Mouse (Mus musculus) midbrain, embryonic 15.5 days (tissue): ENCODE data around the gene Syne2. TPM values are rescaled to one million over a fixed set of nuclear protein-coding genes. Genes with fewer than 3 reads are reported as not detected.

ENCODE experiments used
- ATAC-seq: fragments of 200-750 bp; cut with Nextera tagmentation; replicated peaks from 2 replicates; pipeline ENCODE4 v1.8.0; 2017; ENCODE audit warnings: moderate TSS enrichment
- H3K27ac ChIP-seq: fragments of 300-500 bp; sonication (generic); 2 replicates; pipeline ENCODE4 v1.5.1; 2015; ENCODE audit warnings: mild to moderate bottlenecking, inconsistent platforms
- H3K27me3 ChIP-seq: fragments of 300-500 bp; sonication (generic); replicated peaks from 2 replicates; pipeline ENCODE4 v1.6.1; 2015; ENCODE audit warnings: inconsistent platforms
- H3K36me3 ChIP-seq: fragments of 300-500 bp; sonication (generic); replicated peaks from 2 replicates; pipeline ENCODE4 v1.6.1; 2015; ENCODE audit warnings: inconsistent platforms
- H3K4me1 ChIP-seq: fragments of 300-500 bp; sonication (generic); 2 replicates; pipeline ENCODE4 v1.6.1; 2015; ENCODE audit warnings: inconsistent platforms
- H3K4me2 ChIP-seq: fragments of 300-500 bp; sonication (generic); 2 replicates; pipeline ENCODE4 v1.6.1; 2015; ENCODE audit warnings: inconsistent platforms, mild to moderate bottlenecking, moderate library complexity
- H3K4me3 ChIP-seq: fragments of 300-500 bp; sonication (generic); 2 replicates; pipeline ENCODE4 v1.5.1; 2015; ENCODE audit warnings: mild to moderate bottlenecking, inconsistent platforms
- H3K9ac ChIP-seq: fragments of 300-500 bp; sonication (generic); 2 replicates; pipeline ENCODE4 v1.6.1; 2015; ENCODE audit warnings: mild to moderate bottlenecking, inconsistent platforms
- H3K9me3 ChIP-seq: fragments of 300-500 bp; sonication (generic); 2 replicates; pipeline ENCODE4 v1.6.1; 2016; ENCODE audit warnings: inconsistent platforms
- WGBS: fragments of 180-500 bp; shearing (Covaris S2); methylation state at CpG from one replicate; pipeline ENCODE4 v1.1.7; 2015; ENCODE audit warnings: mixed read lengths; 5-methylcytosine and 5-hydroxymethylcytosine counted together
- polyA plus RNA-seq: library from polyadenylated mRNA; unstranded; fragments of >200 nt; fragmentation: Nextera tagmentation; extraction: Ambion mirVana; gene quantifications from 2 replicates; pipeline ENCODE4 v1.2.1, GENCODE M21; 2015

Gene Syne2
- polyA plus RNA-seq, 1 experiment from 2014 or later, result 56.0 TPM

DNA sequence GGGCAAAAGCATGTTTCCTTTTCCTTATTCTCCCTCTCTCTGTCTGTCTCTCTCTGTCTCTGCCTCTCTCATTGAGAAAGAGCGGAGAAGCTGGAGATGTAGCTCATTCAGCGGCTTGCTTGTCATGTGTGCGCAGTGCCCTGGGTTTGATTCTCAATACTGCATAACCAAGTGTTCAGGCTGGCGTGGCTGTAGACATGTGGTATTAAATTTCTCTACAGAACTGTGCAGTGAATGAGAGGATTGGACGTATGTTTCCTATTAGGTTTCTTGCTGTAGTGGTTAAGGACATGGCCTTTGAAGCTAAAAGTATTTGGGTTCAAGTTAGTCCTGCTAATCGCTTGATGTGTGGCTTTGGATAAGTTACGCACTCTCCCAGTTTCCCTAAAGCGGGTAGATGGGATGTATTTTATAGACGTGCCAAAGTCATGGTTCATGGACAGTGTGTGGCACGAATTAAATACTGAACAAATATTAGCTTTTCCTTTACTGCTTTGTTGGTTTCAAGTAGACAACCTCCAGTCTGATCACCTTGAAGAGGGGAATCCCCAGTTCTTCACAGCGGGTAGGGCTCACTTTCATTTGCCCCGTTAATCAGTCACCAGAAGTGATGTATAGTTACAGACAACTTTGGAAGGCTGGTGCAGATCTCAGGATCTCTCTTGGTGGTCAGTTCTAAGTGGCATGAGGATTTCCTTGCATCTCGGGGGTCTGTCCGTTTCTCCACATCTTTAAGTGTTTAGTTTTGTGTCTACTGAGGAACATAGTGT lies 16.2 kb downstream of the Syne2 start:
- Histone ChIP-seq H3K36me3 (no peaks in the 10 kb centered on the region), H3K4me1 (peaks cover 12% of the 10 kb centered on the region), H3K4me2 (no peak overlapping the region), H3K27me3 (no peaks in the 10 kb centered on the region), H3K9ac (no peak overlapping the region), H3K4me3 (no peak overlapping the region), H3K27ac (no peak overlapping the region), H3K9me3 (no peaks in the 10 kb centered on the region)
- 77% methylated on average over 14 of the region's 14 CpGs for WGBS
- no peak for ATAC-seq

DNA sequence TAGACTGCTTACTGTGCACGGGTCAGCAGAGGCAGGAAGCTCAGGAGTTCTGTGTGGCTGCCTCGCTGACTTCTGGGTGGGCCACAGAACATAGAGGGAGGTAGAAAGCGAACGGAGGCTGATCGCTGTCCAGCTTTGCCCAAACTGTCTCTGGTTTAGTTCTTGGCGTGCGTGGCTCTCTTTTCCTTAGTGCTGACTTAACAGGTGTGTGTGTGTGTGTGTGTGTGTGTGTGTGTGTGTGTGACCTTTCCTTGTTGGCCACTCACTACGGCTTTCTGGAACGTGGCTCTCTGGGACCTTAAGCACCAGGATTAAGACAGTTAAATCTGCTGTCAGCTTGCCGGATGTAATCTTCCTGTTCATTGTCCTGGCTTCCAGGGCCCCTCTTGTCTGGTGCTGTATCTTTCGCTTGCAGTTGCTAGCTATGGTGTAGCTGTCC lies 18.6 kb downstream of the Syne2 start:
- H3K4me3 ChIP-seq, result peak overlapping the region; percentile 5; the same call in 1 of the 2 replicates
- WGBS, result 22% methylated on average over 11 of the region's 11 CpGs
- H3K27ac ChIP-seq, result no peak overlapping the region
- H3K9me3 ChIP-seq, result no peaks in the 10 kb centered on the region
- no peaks in the 10 kb centered on the region for H3K36me3 ChIP-seq
- no peaks in the 10 kb centered on the region for H3K27me3 ChIP-seq
- peaks cover 12% of the 10 kb centered on the region for H3K4me1 ChIP-seq
- no peak for ATAC-seq
- no peak overlapping the region for H3K9ac ChIP-seq
- H3K4me2 ChIP-seq, result peak overlapping the region; percentile 30

DNA sequence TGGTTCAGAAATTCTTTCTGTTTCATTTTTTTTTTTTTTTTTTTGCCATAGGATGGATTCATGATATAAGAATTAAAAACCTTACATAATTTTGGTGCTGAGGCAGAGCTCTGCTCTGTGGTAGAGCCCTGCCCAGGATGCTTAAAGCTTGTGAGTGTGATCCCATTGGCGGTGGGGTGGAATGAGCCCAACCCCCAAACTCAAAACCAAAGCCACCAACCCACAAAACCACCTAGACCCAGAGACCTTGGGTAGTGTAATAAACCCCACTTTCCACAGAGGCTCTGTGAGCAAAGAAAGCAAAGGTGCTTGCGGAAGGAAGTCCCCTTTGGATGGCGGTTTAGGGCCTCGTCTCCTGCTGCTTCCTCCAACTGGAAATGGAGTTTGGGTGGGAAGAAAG lies 19.5 kb downstream of the Syne2 start:
- 86% methylated on average over 4 of the region's 4 CpGs for WGBS
- Histone ChIP-seq H3K4me2 (no peak overlapping the region), H3K27ac (no peak overlapping the region), H3K36me3 (no peaks in the 10 kb centered on the region), H3K4me3 (no peak overlapping the region), H3K9me3 (no peaks in the 10 kb centered on the region), H3K27me3 (no peaks in the 10 kb centered on the region), H3K9ac (no peak overlapping the region), H3K4me1 (peaks cover 12% of the 10 kb centered on the region)
- no peak for ATAC-seq

DNA sequence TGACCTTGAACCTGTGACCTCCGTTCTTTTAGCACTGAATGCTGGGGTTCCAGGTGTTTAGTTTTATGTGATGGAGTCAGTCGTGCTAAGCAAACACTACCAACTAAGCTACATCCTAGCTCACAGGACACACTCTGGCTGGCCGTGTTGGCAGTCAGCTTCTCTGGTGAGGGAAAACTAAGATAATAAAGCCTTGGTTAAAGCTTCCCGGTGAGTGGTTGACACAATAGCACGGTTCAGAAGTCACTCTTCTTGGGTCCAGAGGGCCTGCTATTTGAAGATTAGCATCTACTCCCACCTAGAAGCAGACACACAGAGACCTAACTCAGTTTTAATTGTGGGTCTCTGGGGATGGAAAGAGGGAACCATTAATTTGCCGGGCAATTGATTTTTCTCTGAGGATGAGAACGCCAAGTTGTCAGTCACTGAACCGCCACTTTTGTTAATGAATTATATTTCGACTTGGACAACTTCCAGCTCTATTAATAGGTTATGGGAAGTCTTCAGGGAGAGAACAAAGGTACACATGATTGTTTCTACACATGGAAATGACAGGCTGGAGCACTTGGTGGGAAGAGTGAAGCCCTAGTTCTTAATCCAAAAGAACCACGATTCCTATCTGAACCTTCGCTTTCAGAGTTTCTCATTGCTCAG lies 21.3 kb downstream of the Syne2 start:
- Histone ChIP-seq H3K27ac (no peak overlapping the region), H3K36me3 (no peaks in the 10 kb centered on the region), H3K27me3 (no peaks in the 10 kb centered on the region), H3K9me3 (no peaks in the 10 kb centered on the region), H3K4me2 (no peak overlapping the region), H3K4me3 (no peak overlapping the region), H3K4me1 (peaks cover 12% of the 10 kb centered on the region), H3K9ac (no peak overlapping the region)
- WGBS, result 55% methylated on average over 11 of the region's 11 CpGs
- no peak for ATAC-seq

DNA sequence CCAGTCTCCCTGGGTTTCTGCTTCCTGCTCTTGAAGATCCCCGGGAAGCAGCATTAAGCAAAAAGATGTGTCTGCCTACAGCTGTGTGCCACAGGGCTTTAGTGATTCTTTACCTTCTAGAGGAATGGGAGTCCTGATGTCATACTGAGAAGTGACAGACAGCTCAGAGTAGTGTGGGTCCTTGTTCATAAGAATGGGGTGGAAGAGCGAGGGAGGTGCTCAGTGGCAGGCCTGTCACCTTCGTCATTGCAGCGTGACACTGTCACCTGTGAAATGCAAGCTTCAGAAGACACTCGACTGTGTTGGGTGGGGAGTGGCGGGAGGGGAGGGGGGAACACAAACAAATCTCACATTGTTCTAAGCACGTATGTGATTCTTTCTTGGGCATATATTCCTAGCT lies 23.2 kb downstream of the Syne2 start:
- Histone ChIP-seq H3K4me2 (no peak overlapping the region), H3K4me3 (no peak overlapping the region), H3K36me3 (no peaks in the 10 kb centered on the region), H3K9me3 (no peaks in the 10 kb centered on the region), H3K4me1 (peaks cover 9% of the 10 kb centered on the region), H3K27ac (no peak overlapping the region), H3K9ac (no peak overlapping the region), H3K27me3 (no peaks in the 10 kb centered on the region)
- no peak for ATAC-seq
- 69% methylated on average over 7 of the region's 7 CpGs for WGBS

DNA sequence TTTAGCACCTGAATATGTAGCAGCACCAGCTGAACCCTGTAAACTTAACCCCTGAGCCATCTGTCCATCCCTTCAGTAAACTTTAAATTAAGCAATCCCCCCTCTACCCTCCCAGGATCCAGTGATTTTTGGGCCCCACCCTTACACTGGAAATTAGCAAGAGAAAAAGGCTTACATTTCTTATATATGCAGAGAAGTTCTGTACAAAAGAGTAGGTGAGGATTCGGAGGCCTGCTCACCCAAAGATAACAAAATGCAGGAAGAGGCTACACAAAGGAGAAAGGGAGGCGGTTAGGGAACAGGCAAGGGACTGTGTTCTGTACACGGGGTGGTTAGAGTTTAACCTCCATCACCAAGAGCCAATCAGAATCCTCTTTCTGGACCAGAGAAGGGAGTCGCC lies 26.4 kb downstream of the Syne2 start:
- 83% methylated on average over 4 of the region's 4 CpGs for WGBS
- H3K4me2 ChIP-seq, result no peak overlapping the region

DNA sequence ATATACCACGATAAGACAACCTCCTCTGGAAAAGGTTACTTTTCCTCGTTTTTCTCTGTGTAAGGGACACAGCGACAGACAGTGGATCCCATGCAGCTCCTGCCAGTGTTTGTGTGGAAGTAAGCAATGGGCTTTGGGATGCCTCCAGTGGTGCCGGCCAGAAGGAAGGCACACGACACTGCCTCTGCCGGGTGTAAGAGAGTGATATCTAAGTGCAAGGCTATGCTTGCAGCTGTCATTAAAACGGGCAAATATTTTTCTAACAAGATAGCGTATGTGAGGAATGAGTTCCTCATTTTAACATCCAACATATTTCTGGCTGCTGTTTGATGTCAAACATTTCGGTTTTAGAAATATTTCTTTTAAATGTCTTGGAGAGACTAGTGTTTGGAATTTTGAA lies 27.1 kb downstream of the Syne2 start:
- Histone ChIP-seq H3K27me3 (no peaks in the 10 kb centered on the region), H3K9me3 (no peaks in the 10 kb centered on the region), H3K4me2 (no peak overlapping the region), H3K36me3 (no peaks in the 10 kb centered on the region), H3K9ac (no peak overlapping the region), H3K4me1 (no peaks in the 10 kb centered on the region), H3K4me3 (no peak overlapping the region), H3K27ac (no peak overlapping the region)
- ATAC-seq, result no peak
- 85% methylated on average over 9 of the region's 9 CpGs for WGBS

More for the DNA sequence above, 26.4 kb downstream of the Syne2 start:
- H3K36me3 ChIP-seq, result no peaks in the 10 kb centered on the region
- ATAC-seq, result no peak
- no peak overlapping the region for H3K9ac ChIP-seq
- H3K4me1 ChIP-seq, result no peaks in the 10 kb centered on the region
- H3K27ac ChIP-seq, result no peak overlapping the region
- H3K27me3 ChIP-seq, result no peaks in the 10 kb centered on the region
- no peaks in the 10 kb centered on the region for H3K9me3 ChIP-seq
- no peak overlapping the region for H3K4me3 ChIP-seq

DNA sequence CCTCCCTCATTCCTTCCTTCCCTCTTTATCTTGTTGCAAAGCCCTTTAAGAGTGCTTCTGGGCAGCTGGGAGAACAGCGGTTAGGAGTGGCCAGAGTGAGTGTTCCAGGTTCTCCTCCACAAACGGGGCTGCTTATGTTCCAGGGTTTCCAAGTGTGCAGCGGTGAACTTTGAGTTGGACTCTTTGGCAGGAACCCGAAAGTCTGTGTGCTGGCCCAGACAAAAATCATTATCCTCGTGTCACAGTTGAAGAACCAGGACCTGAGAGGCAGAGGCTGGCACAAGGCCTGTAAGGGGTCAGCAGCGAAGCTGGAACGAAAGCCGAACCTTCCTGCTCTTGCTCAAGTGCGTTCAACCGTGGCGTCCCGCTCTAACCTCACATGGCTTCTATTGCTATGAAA lies 28.6 kb downstream of the Syne2 start:
- no peaks in the 10 kb centered on the region for H3K4me1 ChIP-seq
- no peak overlapping the region for H3K4me2 ChIP-seq
- H3K9me3 ChIP-seq, result no peaks in the 10 kb centered on the region
- no peak overlapping the region for H3K9ac ChIP-seq
- H3K4me3 ChIP-seq, result no peak overlapping the region
- H3K27me3 ChIP-seq, result no peaks in the 10 kb centered on the region
- no peak for ATAC-seq
- WGBS, result 79% methylated on average over 12 of the region's 12 CpGs
- no peaks in the 10 kb centered on the region for H3K36me3 ChIP-seq
- H3K27ac ChIP-seq, result no peak overlapping the region

DNA sequence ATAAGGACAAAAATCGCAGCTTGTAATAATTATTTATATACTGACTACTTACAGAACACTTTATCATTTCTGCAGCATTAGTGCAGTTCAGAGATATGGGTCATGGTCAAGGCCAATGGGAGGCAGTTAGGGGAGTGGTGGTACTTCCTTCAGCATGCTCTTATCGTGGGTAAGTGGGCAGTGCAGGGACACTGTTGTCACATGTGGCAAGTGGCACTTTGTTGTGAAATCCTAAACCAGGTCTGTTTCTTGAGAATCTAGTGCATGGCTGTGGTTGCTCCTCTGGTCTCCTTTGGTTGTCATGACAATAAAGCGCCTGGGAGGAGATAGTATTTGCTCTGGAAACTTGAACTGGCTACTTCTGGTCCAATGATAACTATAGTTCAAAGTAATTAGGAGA lies 32.3 kb downstream of the Syne2 start:
- Histone ChIP-seq H3K4me1 (peaks cover 13% of the 10 kb centered on the region; the same call in 1 of the 2 replicates), H3K9ac (no peak overlapping the region), H3K27me3 (no peaks in the 10 kb centered on the region), H3K4me2 (no peak overlapping the region), H3K9me3 (no peaks in the 10 kb centered on the region), H3K4me3 (no peak overlapping the region), H3K36me3 (no peaks in the 10 kb centered on the region), H3K27ac (no peak overlapping the region)
- 80% methylated on average over 3 of the region's 3 CpGs for WGBS
- ATAC-seq, result no peak

DNA sequence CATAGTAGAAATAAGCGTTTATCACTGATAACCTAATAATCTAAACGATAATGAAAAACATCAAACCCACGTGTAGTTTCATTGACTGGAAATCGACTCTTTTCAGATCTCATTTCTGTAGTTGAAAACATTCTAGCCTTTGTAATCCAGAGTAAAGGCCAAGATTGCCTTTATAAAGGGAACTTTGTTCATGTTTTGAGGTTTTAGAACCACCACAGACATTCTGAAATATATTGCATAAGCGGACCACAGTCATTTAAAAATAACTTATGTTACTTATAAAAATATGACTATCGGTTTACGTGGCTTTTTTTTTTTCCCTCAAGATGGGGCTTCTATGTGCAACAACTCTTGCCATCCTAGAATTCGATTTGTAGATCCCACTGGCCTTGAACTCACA lies 33.5 kb downstream of the Syne2 start:
- no peak for ATAC-seq
- WGBS, result 92% methylated on average over 8 of the region's 8 CpGs

DNA sequence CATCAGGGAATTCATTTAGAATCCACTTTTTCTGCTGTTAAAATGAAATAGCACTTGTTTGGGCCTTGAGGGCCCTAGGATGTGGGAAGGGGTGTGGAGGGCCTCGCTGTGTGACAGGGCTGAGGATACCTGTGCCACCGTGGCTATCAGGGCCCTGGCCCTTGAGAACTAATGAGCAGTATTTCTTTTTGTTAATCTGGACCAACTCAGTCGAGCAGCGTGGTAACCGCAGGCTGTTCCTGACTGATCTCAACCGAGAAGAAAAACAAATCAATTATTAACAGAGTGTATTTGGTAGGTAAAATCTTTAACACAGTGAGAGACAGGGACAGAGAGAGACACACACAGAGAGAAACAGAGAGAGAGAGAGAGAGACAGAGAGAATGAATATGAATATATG lies 34.5 kb downstream of the Syne2 start:
- Histone ChIP-seq H3K4me2 (no peak overlapping the region), H3K4me1 (peaks cover 16% of the 10 kb centered on the region; the same call in 1 of the 2 replicates), H3K27ac (peak overlapping the region; percentile 32), H3K4me3 (no peak overlapping the region), H3K36me3 (no peaks in the 10 kb centered on the region), H3K27me3 (no peaks in the 10 kb centered on the region), H3K9me3 (no peaks in the 10 kb centered on the region), H3K9ac (no peak overlapping the region)
- WGBS, result 42% methylated on average over 6 of the region's 6 CpGs
- ATAC-seq, result no peak

More for the DNA sequence above, 33.5 kb downstream of the Syne2 start:
- Histone ChIP-seq H3K36me3 (no peaks in the 10 kb centered on the region), H3K9ac (no peak overlapping the region), H3K27me3 (no peaks in the 10 kb centered on the region), H3K4me2 (no peak overlapping the region), H3K27ac (no peak overlapping the region), H3K4me1 (peaks cover 16% of the 10 kb centered on the region; the same call in 1 of the 2 replicates), H3K9me3 (no peaks in the 10 kb centered on the region), H3K4me3 (no peak overlapping the region)

DNA sequence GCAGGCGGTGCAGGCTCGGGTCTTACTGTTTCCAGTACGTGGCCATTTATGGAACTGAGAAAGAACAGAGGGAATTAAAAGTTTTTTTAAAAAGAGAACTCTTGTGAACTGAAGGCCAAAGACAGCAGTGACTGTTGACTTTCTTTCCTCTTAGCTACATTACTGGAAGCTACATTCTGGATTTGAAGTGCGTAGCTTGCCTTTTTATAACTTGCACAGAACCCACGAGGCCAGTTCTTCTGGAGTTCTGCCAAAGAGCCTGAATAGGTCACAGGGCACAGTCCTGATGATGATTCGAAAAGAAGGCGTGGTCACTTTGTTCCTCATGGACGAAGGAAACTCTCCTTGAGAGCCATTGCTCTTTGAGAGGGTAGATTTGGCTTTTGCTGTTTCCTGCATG lies 35.6 kb downstream of the Syne2 start:
- Histone ChIP-seq H3K9me3 (no peaks in the 10 kb centered on the region), H3K4me1 (peaks cover 16% of the 10 kb centered on the region; the same call in 1 of the 2 replicates), H3K4me3 (no peak overlapping the region), H3K27me3 (no peaks in the 10 kb centered on the region), H3K9ac (no peak overlapping the region), H3K36me3 (no peaks in the 10 kb centered on the region), H3K27ac (no peak overlapping the region), H3K4me2 (no peak overlapping the region)
- no peak for ATAC-seq
- whole genome bisulfite sequencing, result 61% methylated on average over 8 of the region's 8 CpGs
